Mouse (Mus musculus): ENCODE results near the gene Dnmbp.

Gene Dnmbp

GRCm38 (mm10) chr19:43944566-43944965, 4.6 kb upstream of the Dnmbp start:
- DNase-seq (ENCODE audit: low spot score), result no peak

GRCm38 (mm10) chr19:43943076-43943475, 3.1 kb upstream of the Dnmbp start:
- DNase-seq (ENCODE audit: low spot score), result no peak

- DNase-seq (ENCODE audit: low spot score), result no peak
Observed at GRCm38 (mm10) chr19:43939171-43939768, 721 bp downstream of the Dnmbp start.

GRCm38 (mm10) chr19:43938355-43938754, 1.6 kb downstream of the Dnmbp start:
- DNase-seq (ENCODE audit: low spot score), result no peak

- DNase-seq (ENCODE audit: low spot score), result no peak
Observed at GRCm38 (mm10) chr19:43930926-43931325, 9.1 kb downstream of the Dnmbp start.

GRCm38 (mm10) chr19:43930366-43930765, 9.6 kb downstream of the Dnmbp start:
- DNase-seq (ENCODE audit: low spot score), result no peak

- no peak for DNase-seq (ENCODE audit: low spot score)
Observed at GRCm38 (mm10) chr19:43929869-43930268, 10.1 kb downstream of the Dnmbp start.

- DNase-seq (ENCODE audit: low spot score), result no peak
Observed at GRCm38 (mm10) chr19:43927967-43928366, 12.0 kb downstream of the Dnmbp start.

GRCm38 (mm10) chr19:43927057-43927456, 12.9 kb downstream of the Dnmbp start:
- peak; percentile 38 for DNase-seq (ENCODE audit: low spot score)

GRCm38 (mm10) chr19:43926141-43926987, 13.6 kb downstream of the Dnmbp start:
- no peak for DNase-seq (ENCODE audit: low spot score)

GRCm38 (mm10) chr19:43924361-43924760, 15.6 kb downstream of the Dnmbp start:
- DNase-seq (ENCODE audit: low spot score), result no peak

- DNase-seq (ENCODE audit: low spot score), result no peak
Observed at GRCm38 (mm10) chr19:43922963-43923362, 17.0 kb downstream of the Dnmbp start.

- no peak for DNase-seq (ENCODE audit: low spot score)
Observed at GRCm38 (mm10) chr19:43921410-43921809, 18.6 kb downstream of the Dnmbp start.

- DNase-seq (ENCODE audit: low spot score), result no peak
Observed at GRCm38 (mm10) chr19:43920453-43921300, 19.3 kb downstream of the Dnmbp start.

- DNase-seq (ENCODE audit: low spot score), result no peak
Observed at GRCm38 (mm10) chr19:43919841-43920240, 20.1 kb downstream of the Dnmbp start.

- DNase-seq (ENCODE audit: low spot score), result no peak
Observed at GRCm38 (mm10) chr19:43918834-43919233, 21.2 kb downstream of the Dnmbp start.

- DNase-seq (ENCODE audit: low spot score), result no peak
Observed at GRCm38 (mm10) chr19:43917763-43918162, 22.2 kb downstream of the Dnmbp start.

GRCm38 (mm10) chr19:43917406-43917691, 22.6 kb downstream of the Dnmbp start:
- no peak for DNase-seq (ENCODE audit: low spot score)

GRCm38 (mm10) chr19:43916586-43917405, 23.2 kb downstream of the Dnmbp start:
- no peak for DNase-seq (ENCODE audit: low spot score)

GRCm38 (mm10) chr19:43915431-43915830, 24.6 kb downstream of the Dnmbp start:
- no peak for DNase-seq (ENCODE audit: low spot score)

GRCm38 (mm10) chr19:43914986-43915385, 25.0 kb downstream of the Dnmbp start:
- no peak for DNase-seq (ENCODE audit: low spot score)

Data from left cerebral cortex, adult 11 months (tissue).